Mouse (Mus musculus): Measurements from ENCODE around the gene Tekt3. TPM values are rescaled to one million over a fixed set of nuclear protein-coding genes. Genes with fewer than 3 reads are reported as not detected.

The Tekt3 gene
- total and polyA plus RNA-seq, 3 experiments: 0.11 TPM; not detected in 2

DNA sequence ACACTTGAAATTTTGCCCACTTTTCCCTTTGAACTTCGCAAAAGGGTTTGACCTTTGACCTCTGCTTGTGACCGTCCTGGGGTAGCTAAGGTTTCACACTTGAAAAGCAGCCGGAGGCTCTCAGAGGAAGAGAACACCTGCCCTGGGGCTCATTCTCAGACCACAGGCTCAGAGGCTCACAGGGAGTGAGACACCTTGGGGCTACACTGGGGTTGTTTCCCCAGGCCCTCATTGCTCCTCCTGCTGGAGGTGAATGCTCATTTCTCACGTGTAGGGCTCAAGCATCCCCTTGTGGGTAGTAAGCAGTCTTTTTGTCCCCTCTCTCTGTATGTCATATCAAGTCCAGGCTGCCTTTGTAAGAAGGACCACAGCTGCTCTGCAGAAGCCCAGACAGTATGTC lies 62.9 kb downstream of the Tekt3 start:
- no peak for ATAC-seq (ENCODE audit: extremely low read depth, insufficient number of reproducible peaks, low FRiP score, poor library complexity, severe bottlenecking)
- Histone ChIP-seq H3K36me3 (replicated peaks) (no peaks in the 10 kb centered on the region), H3K4me1 (ENCODE audit: insufficient read depth, low read depth, low read length) (no peaks in the 10 kb centered on the region), H3K9me3 (replicated peaks) (peaks cover 31% of the 10 kb centered on the region), H3K4me3 (ENCODE audit: low read depth, low read length) (no peak overlapping the region), H3K27me3 (ENCODE audit: insufficient read depth, low read length) (no peaks in the 10 kb centered on the region)
- TF ChIP-seq GATA1 (IDR thresholded peaks at IDR 0.05; ENCODE audit: borderline replicate concordance, low read length) (no peak), CTCF (IDR thresholded peaks at IDR 0.05; ENCODE audit: low read depth, low read length) (no peak), TAL1 (conservative IDR thresholded peaks at IDR 0.05; ENCODE audit: low read depth, low read length) (no peak), GATA2 (IDR thresholded peaks at IDR 0.05; ENCODE audit: borderline replicate concordance, low read depth, low read length) (no peak), POLR2AphosphoS5 (IDR thresholded peaks at IDR 0.05; ENCODE audit: insufficient replicate concordance, low read depth, low read length) (no peak)
- DNase-seq (ENCODE audit: low spot score): no peak

DNA sequence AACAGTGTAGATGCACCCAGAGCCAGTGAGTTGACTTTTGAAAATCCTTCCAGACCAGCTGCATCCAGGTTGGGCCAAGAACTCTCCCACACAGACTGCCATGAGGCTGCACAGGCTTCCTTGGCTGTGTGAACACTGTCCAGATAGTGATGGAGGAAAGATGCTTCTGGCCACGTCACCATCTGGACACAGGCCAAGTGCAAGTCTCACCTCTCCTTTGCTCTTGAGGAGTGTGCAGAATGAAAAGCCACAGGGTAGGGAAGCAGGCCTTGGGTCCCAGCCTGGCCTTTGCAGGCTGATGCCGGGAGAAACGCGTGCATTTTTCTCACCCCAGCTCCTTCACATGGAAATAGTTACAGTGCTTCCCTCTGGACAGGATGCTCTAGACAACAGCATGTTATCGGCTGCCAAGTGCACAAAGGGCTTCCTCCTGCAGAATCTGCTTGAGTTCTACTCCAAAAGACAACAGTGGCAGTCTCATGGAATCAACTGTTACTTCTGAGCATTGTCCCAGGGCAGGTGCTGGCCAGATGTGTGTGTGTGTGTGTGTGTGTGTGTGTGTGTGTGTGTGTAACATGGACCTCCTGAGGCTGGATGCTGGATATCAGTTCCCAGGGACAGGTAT lies 64.5 kb downstream of the Tekt3 start:
- no peak for DNase-seq (ENCODE audit: low spot score)
- no peak overlapping the region for H3K4me3 ChIP-seq (ENCODE audit: low read depth, low read length)
- H3K9me3 ChIP-seq (replicated peaks): peaks cover 39% of the 10 kb centered on the region
- TF ChIP-seq GATA2 (IDR thresholded peaks at IDR 0.05; ENCODE audit: borderline replicate concordance, low read depth, low read length) (no peak), TAL1 (conservative IDR thresholded peaks at IDR 0.05; ENCODE audit: low read depth, low read length) (no peak), GATA1 (IDR thresholded peaks at IDR 0.05; ENCODE audit: borderline replicate concordance, low read length) (no peak), POLR2AphosphoS5 (IDR thresholded peaks at IDR 0.05; ENCODE audit: insufficient replicate concordance, low read depth, low read length) (no peak), CTCF (IDR thresholded peaks at IDR 0.05; ENCODE audit: low read depth, low read length) (no peak)
- ATAC-seq (ENCODE audit: extremely low read depth, insufficient number of reproducible peaks, low FRiP score, poor library complexity, severe bottlenecking): no peak
- H3K36me3 ChIP-seq (replicated peaks): no peaks in the 10 kb centered on the region
- H3K4me1 ChIP-seq (ENCODE audit: insufficient read depth, low read depth, low read length): no peaks in the 10 kb centered on the region
- no peaks in the 10 kb centered on the region for H3K27me3 ChIP-seq (ENCODE audit: insufficient read depth, low read length)

DNA sequence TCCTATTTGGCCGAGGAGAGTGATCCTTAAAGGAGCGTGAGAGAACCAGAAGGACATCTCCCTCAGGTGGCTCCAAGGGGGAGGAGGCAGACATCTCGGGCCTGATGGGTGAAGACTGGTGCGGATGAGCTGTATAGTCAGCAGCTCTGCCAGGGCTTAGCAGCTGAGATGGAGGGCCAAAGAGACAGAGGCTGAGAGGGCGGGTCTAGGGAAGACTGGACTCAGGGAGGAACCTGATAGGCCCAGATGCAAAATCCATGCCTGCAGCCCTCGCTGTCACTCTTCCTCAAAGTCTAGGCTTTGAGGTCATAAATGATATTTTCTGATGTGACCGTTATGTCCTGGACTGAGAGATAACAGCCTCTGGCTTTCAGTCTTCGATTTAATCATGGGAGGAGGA lies 65.5 kb downstream of the Tekt3 start:
- Histone ChIP-seq H3K9me3 (replicated peaks) (peaks cover 47% of the 10 kb centered on the region), H3K4me3 (ENCODE audit: low read depth, low read length) (no peak overlapping the region), H3K36me3 (replicated peaks) (no peaks in the 10 kb centered on the region), H3K27me3 (ENCODE audit: insufficient read depth, low read length) (no peaks in the 10 kb centered on the region), H3K4me1 (ENCODE audit: insufficient read depth, low read depth, low read length) (no peaks in the 10 kb centered on the region)
- no peak for ATAC-seq (ENCODE audit: extremely low read depth, insufficient number of reproducible peaks, low FRiP score, poor library complexity, severe bottlenecking)
- no peak for TF ChIP-seq CTCF (IDR thresholded peaks at IDR 0.05; ENCODE audit: low read depth, low read length)
- no peak for TF ChIP-seq GATA2 (IDR thresholded peaks at IDR 0.05; ENCODE audit: borderline replicate concordance, low read depth, low read length)
- TF ChIP-seq POLR2AphosphoS5 (IDR thresholded peaks at IDR 0.05; ENCODE audit: insufficient replicate concordance, low read depth, low read length): no peak
- no peak for TF ChIP-seq TAL1 (conservative IDR thresholded peaks at IDR 0.05; ENCODE audit: low read depth, low read length)
- no peak for TF ChIP-seq GATA1 (IDR thresholded peaks at IDR 0.05; ENCODE audit: borderline replicate concordance, low read length)
- no peak for DNase-seq (ENCODE audit: low spot score)

DNA sequence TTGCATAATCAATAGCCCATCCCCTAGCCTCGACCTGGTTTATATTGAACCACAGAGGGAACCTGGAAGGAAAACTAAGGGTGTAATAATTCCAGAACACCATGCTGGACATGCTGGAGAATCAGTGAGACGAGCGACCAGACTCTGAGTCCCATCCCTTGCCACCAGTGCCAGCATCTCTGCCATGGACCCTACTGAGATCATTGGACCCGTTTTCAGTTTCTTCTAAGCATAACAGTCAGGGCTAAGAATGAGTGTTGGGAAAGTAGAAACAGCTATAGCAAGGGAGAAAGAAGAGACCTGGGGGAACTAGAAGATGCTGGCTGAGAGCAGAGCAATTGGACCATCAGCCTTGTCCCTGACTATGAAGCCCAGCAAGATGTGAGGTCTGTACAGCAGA lies 66.1 kb downstream of the Tekt3 start:
- no peak for TF ChIP-seq POLR2AphosphoS5 (IDR thresholded peaks at IDR 0.05; ENCODE audit: insufficient replicate concordance, low read depth, low read length)
- TF ChIP-seq CTCF (IDR thresholded peaks at IDR 0.05; ENCODE audit: low read depth, low read length): no peak
- no peak for TF ChIP-seq TAL1 (conservative IDR thresholded peaks at IDR 0.05; ENCODE audit: low read depth, low read length)
- TF ChIP-seq GATA1 (IDR thresholded peaks at IDR 0.05; ENCODE audit: borderline replicate concordance, low read length): no peak
- no peak for TF ChIP-seq GATA2 (IDR thresholded peaks at IDR 0.05; ENCODE audit: borderline replicate concordance, low read depth, low read length)
- Histone ChIP-seq H3K4me1 (ENCODE audit: insufficient read depth, low read depth, low read length) (no peaks in the 10 kb centered on the region), H3K27me3 (ENCODE audit: insufficient read depth, low read length) (no peaks in the 10 kb centered on the region), H3K9me3 (replicated peaks) (peaks cover 53% of the 10 kb centered on the region), H3K36me3 (replicated peaks) (no peaks in the 10 kb centered on the region), H3K4me3 (ENCODE audit: low read depth, low read length) (no peak overlapping the region)
- ATAC-seq (ENCODE audit: extremely low read depth, insufficient number of reproducible peaks, low FRiP score, poor library complexity, severe bottlenecking): no peak
- DNase-seq (ENCODE audit: low spot score): no peak

DNA sequence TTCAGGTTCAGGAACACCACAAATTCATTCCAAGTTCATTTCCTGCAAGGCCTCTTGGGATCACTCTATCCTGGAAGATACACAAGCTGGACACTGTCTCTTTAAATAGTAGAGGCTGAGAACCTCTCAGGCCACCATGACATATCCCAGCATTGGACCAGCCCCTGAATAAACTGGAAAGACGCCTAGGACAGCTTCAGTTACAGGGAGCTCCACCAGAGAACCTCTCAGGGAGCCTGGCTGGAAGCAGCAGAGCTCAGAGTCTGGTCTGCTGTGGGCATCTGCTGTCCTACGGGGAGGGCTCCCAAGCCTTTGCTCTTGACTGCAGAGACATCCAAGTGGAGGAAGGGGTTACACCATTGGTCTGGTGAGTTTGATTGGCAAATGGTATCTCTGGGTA lies 67.3 kb downstream of the Tekt3 start, which contains the start of gene Pmp22:
TSS of gene Pmp22 (plus strand) at position 199 of the 400 bp plus-strand sequence.
- ATAC-seq (ENCODE audit: extremely low read depth, insufficient number of reproducible peaks, low FRiP score, poor library complexity, severe bottlenecking) (no peak), DNase-seq (ENCODE audit: low spot score) (no peak)
- no peak for TF ChIP-seq POLR2AphosphoS5 (IDR thresholded peaks at IDR 0.05; ENCODE audit: insufficient replicate concordance, low read depth, low read length)
- TF ChIP-seq GATA2 (IDR thresholded peaks at IDR 0.05; ENCODE audit: borderline replicate concordance, low read depth, low read length): no peak
- no peaks in the 10 kb centered on the region for H3K4me1 ChIP-seq (ENCODE audit: insufficient read depth, low read depth, low read length)
- no peak within 1 kb of the TSS for H3K4me3 ChIP-seq (ENCODE audit: low read depth, low read length)
- H3K9me3 ChIP-seq (replicated peaks): peaks cover 56% of the 10 kb centered on the region
- H3K27me3 ChIP-seq (ENCODE audit: insufficient read depth, low read length): no peaks in the 10 kb centered on the region
- H3K36me3 ChIP-seq (replicated peaks): no peaks in the 10 kb centered on the region

DNA sequence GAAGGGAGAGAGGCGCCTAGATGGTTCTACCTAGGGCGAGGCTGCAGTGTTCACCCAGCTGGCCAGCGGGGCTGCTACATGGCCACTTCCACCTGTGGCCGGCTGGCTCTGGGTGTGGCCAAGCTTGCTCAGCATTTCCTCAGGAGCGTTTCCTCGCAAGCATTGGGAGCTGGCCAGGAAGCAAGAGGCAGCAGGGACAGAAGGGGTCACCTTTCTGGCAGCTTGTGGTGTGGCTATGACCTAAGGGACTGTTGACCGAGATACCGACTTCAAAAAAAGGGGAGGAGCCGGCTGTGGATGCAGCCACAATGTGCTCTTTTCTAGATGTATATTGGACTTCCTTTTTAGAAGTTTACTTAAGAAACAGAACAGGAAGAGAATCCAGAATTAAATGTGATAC lies 67.9 kb downstream of the Tekt3 start:
- Histone ChIP-seq H3K36me3 (replicated peaks) (no peaks in the 10 kb centered on the region), H3K9me3 (replicated peaks) (peaks cover 59% of the 10 kb centered on the region), H3K27me3 (ENCODE audit: insufficient read depth, low read length) (no peaks in the 10 kb centered on the region), H3K4me1 (ENCODE audit: insufficient read depth, low read depth, low read length) (no peaks in the 10 kb centered on the region), H3K4me3 (ENCODE audit: low read depth, low read length) (no peak overlapping the region)
- DNase-seq (ENCODE audit: low spot score): no peak
- no peak for ATAC-seq (ENCODE audit: extremely low read depth, insufficient number of reproducible peaks, low FRiP score, poor library complexity, severe bottlenecking)
- TF ChIP-seq GATA2 (IDR thresholded peaks at IDR 0.05; ENCODE audit: borderline replicate concordance, low read depth, low read length) (no peak), POLR2AphosphoS5 (IDR thresholded peaks at IDR 0.05; ENCODE audit: insufficient replicate concordance, low read depth, low read length) (no peak), GATA1 (IDR thresholded peaks at IDR 0.05; ENCODE audit: borderline replicate concordance, low read length) (no peak)

Measured in G1E (cell line).